Mouse (Mus musculus) thymus, adult 2 months (tissue): Measurements from ENCODE around the gene Col25a1. TPM values are rescaled to one million over a fixed set of nuclear protein-coding genes. Genes with fewer than 3 reads are reported as not detected.

Experiments
- DNase-seq: peaks from one replicate; pipeline ENCODE4 v3.0.0; 2021
- H3K27ac ChIP-seq: fragments of 200-500 bp; 2 replicates; pipeline ENCODE4 v1.5.1; 2012; ENCODE audit warnings: low read length, control low read depth; ENCODE audit not compliant: control insufficient read depth, insufficient read depth
- H3K27me3 ChIP-seq: fragments of 200-500 bp; 2 replicates; pipeline ENCODE4 v1.6.1; 2012; ENCODE audit warnings: mild to moderate bottlenecking, low read length, moderate library complexity, mixed read lengths; ENCODE audit not compliant: control insufficient read depth, insufficient read depth
- H3K36me3 ChIP-seq: fragments of 200-500 bp; 2 replicates; pipeline ENCODE4 v1.6.1; 2012; ENCODE audit warnings: mild to moderate bottlenecking, low read length, moderate library complexity; ENCODE audit not compliant: control insufficient read depth, insufficient read depth
- H3K4me1 ChIP-seq: fragments of 200-500 bp; replicated peaks from 2 replicates; pipeline ENCODE4 v1.6.1; 2012; ENCODE audit warnings: low read length; ENCODE audit not compliant: control insufficient read depth, insufficient read depth
- H3K4me3 ChIP-seq: fragments of 200-500 bp; 2 replicates; pipeline ENCODE4 v1.5.1; 2012; ENCODE audit warnings: mild to moderate bottlenecking, low read length, control low read depth, moderate library complexity; ENCODE audit not compliant: control insufficient read depth, insufficient read depth
- CTCF ChIP-seq: fragments of 200-500 bp; IDR thresholded peaks from 2 replicates; pipeline ENCODE4 v1.5.1; 2012; ENCODE audit warnings: mild to moderate bottlenecking, control low read depth, low read length, moderate library complexity, borderline replicate concordance; ENCODE audit not compliant: control insufficient read depth, poor library complexity, insufficient read depth; ENCODE audit errors: extremely low read depth
- POLR2A ChIP-seq: fragments of 200-500 bp; IDR thresholded peaks from 2 replicates; pipeline ENCODE4 v1.6.1; 2012; ENCODE audit warnings: mild to moderate bottlenecking, low read length, control low read depth, moderate library complexity; ENCODE audit not compliant: control insufficient read depth, poor library complexity, insufficient read depth; ENCODE audit errors: extremely low read depth
- WGBS: fragments of 180-500 bp; shearing (Covaris S2); methylation state at CpG from one replicate; pipeline ENCODE4 v1.1.7; 2018; 5-methylcytosine and 5-hydroxymethylcytosine counted together
- polyA plus RNA-seq: library from polyadenylated mRNA; depleted of rRNA; stranded (reverse); fragments of >200 nt; gene quantifications from 2 replicates; pipeline ENCODE4 v1.2.3, GENCODE M21; 2012

The Col25a1 gene
- polyA plus RNA-seq, 1 experiment = not detected

- WGBS = 91% methylated on average over 9 of the region's 9 CpGs
- H3K36me3 ChIP-seq = no peaks in the 10 kb centered on the region
- no peak for TF ChIP-seq CTCF
- TF ChIP-seq POLR2A = no peak
- no peaks in the 10 kb centered on the region for H3K27me3 ChIP-seq
- H3K4me1 ChIP-seq = no peaks in the 10 kb centered on the region
- no peak overlapping the region for H3K27ac ChIP-seq
- H3K4me3 ChIP-seq = no peak overlapping the region
- no peak for DNase-seq
These were observed 387.2 kb downstream of the Col25a1 start for GRCm38 (mm10) chr3:130518457-130518879.

GRCm38 (mm10) chr3:130521834-130522476 is 390.7 kb downstream of the Col25a1 start:
- Histone ChIP-seq H3K27me3 (no peaks in the 10 kb centered on the region), H3K36me3 (no peaks in the 10 kb centered on the region), H3K27ac (no peak overlapping the region), H3K4me1 (no peaks in the 10 kb centered on the region), H3K4me3 (no peak overlapping the region)
- DNase-seq = no peak
- WGBS = 96% methylated on average over 9 of the region's 9 CpGs
- TF ChIP-seq POLR2A (no peak), CTCF (no peak)

GRCm38 (mm10) chr3:130523019-130523418 is 391.7 kb downstream of the Col25a1 start:
- Histone ChIP-seq H3K4me1 (no peaks in the 10 kb centered on the region), H3K27me3 (no peaks in the 10 kb centered on the region), H3K4me3 (no peak overlapping the region), H3K36me3 (no peaks in the 10 kb centered on the region), H3K27ac (no peak overlapping the region)
- no peak for DNase-seq
- 95% methylated on average over 7 of the region's 7 CpGs for WGBS
- TF ChIP-seq POLR2A (no peak), CTCF (no peak)

- DNase-seq = no peak
- WGBS = 91% methylated on average over 16 of the region's 16 CpGs
- no peaks in the 10 kb centered on the region for H3K36me3 ChIP-seq
- no peak overlapping the region for H3K27ac ChIP-seq
- no peak for TF ChIP-seq CTCF
- no peak for TF ChIP-seq POLR2A
- no peaks in the 10 kb centered on the region for H3K27me3 ChIP-seq
- H3K4me3 ChIP-seq = no peak overlapping the region
- no peaks in the 10 kb centered on the region for H3K4me1 ChIP-seq
These were observed 393.3 kb downstream of the Col25a1 start for GRCm38 (mm10) chr3:130524367-130525137.

GRCm38 (mm10) chr3:130535021-130535420 is 403.7 kb downstream of the Col25a1 start:
- no peak for DNase-seq
- Histone ChIP-seq H3K4me1 (no peaks in the 10 kb centered on the region), H3K36me3 (no peaks in the 10 kb centered on the region), H3K27ac (no peak overlapping the region), H3K27me3 (no peaks in the 10 kb centered on the region), H3K4me3 (no peak overlapping the region)
- 97% methylated on average over 9 of the region's 9 CpGs for WGBS
- TF ChIP-seq POLR2A = no peak
- no peak for TF ChIP-seq CTCF

GRCm38 (mm10) chr3:130541541-130541940 is 410.2 kb downstream of the Col25a1 start:
- DNase-seq = no peak
- WGBS = 48% methylated on average over 1 of the region's 1 CpGs
- no peak for TF ChIP-seq CTCF
- no peak for TF ChIP-seq POLR2A
- H3K27me3 ChIP-seq = no peaks in the 10 kb centered on the region
- H3K27ac ChIP-seq = no peak overlapping the region
- no peak overlapping the region for H3K4me3 ChIP-seq
- H3K4me1 ChIP-seq = no peaks in the 10 kb centered on the region
- H3K36me3 ChIP-seq = no peaks in the 10 kb centered on the region

GRCm38 (mm10) chr3:130545995-130546394 is 414.7 kb downstream of the Col25a1 start:
- 84% methylated on average over 3 of the region's 3 CpGs for WGBS
- no peaks in the 10 kb centered on the region for H3K4me1 ChIP-seq
- H3K36me3 ChIP-seq = no peaks in the 10 kb centered on the region
- H3K27me3 ChIP-seq = no peaks in the 10 kb centered on the region
- no peak overlapping the region for H3K27ac ChIP-seq
- TF ChIP-seq CTCF = no peak
- H3K4me3 ChIP-seq = no peak overlapping the region
- no peak for DNase-seq
